Mouse (Mus musculus): Measurements from ENCODE around the gene Nav2. TPM values are rescaled to one million over a fixed set of nuclear protein-coding genes. Genes with fewer than 3 reads are reported as not detected.

Gene Nav2
- polyA plus RNA-seq, 1 experiment from 2014 or later: 36.1 TPM

DNA sequence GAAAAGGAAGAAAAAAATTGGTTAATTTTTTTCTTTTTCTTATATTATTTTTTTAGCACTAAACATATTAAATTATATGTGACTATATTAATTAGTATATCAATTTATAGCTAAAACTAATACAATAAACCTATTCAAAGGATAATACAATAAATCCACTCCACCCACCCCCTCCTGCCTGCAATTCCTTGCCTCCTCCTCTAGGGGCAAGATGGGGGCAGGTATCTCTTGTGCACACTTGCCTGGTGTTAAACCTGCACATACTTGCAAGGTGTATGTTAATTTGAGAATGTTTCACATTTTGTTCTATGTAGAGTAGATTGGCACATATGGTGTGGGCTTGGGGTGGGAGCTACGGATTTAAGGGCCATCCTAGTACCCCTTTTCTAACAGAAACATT, 711.6 kb downstream of the Nav2 start:
- ATAC-seq (ENCODE audit: low FRiP score) (no peak), DNase-seq (ENCODE audit: low spot score) (no peak)
- WGBS: 71% methylated on average over 1 of the region's 1 CpGs
- Histone ChIP-seq H3K36me3 (ENCODE audit: control insufficient read depth, insufficient read depth, low read length) (no peaks in the 10 kb centered on the region), H3K4me3 (ENCODE audit: low read depth, low read length) (no peak overlapping the region), H3K9ac (ENCODE audit: low read depth, low read length) (no peak overlapping the region), H3K27me3 (ENCODE audit: control insufficient read depth, insufficient read depth, low read length) (peaks cover 69% of the 10 kb centered on the region), H3K4me2 (replicated peaks; ENCODE audit: low read depth, low read length) (no peak overlapping the region), H3K27ac (ENCODE audit: low read depth, low read length) (no peak overlapping the region), H3K4me1 (replicated peaks; ENCODE audit: control insufficient read depth, insufficient read depth, low read length) (no peaks in the 10 kb centered on the region), H3K9me3 (ENCODE audit: control insufficient read depth, low read length) (no peaks in the 10 kb centered on the region)

DNA sequence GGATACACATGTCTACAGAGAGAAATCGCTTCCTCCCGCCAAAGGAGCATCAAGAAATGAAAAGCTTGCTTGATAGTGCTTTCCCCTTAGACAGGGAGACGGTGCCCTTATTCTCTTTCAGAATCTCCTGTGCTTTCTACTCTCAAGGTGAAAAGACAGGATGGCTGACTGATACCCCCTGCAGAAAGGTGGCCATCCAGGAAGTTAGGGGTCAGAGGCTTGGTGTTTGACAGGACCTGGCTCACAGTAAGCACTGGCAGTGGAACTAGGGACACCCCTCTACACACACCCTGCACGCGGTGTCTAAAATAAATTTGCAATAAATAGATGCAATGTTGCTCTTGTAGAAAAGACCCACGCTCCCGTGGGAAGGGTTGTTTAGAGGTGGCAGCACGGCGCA, 723.4 kb downstream of the Nav2 start:
- H3K27ac ChIP-seq (ENCODE audit: low read depth, low read length): no peak overlapping the region
- ATAC-seq (ENCODE audit: low FRiP score) (no peak), DNase-seq (ENCODE audit: low spot score) (no peak)
- H3K36me3 ChIP-seq (ENCODE audit: control insufficient read depth, insufficient read depth, low read length): no peaks in the 10 kb centered on the region
- H3K9me3 ChIP-seq (ENCODE audit: control insufficient read depth, low read length): no peaks in the 10 kb centered on the region
- H3K4me3 ChIP-seq (ENCODE audit: low read depth, low read length): peak overlapping the region; percentile 13; the same call in 1 of the 2 replicates
- H3K4me1 ChIP-seq (replicated peaks; ENCODE audit: control insufficient read depth, insufficient read depth, low read length): no peaks in the 10 kb centered on the region; the same call in 1 of the 2 replicates
- no peak overlapping the region for H3K9ac ChIP-seq (ENCODE audit: low read depth, low read length)
- peak overlapping the region; percentile 4; the same call in 1 of the 2 replicates for H3K4me2 ChIP-seq (replicated peaks; ENCODE audit: low read depth, low read length)
- peaks cover 92% of the 10 kb centered on the region for H3K27me3 ChIP-seq (ENCODE audit: control insufficient read depth, insufficient read depth, low read length)
- WGBS: 12% methylated on average over 9 of the region's 9 CpGs

DNA sequence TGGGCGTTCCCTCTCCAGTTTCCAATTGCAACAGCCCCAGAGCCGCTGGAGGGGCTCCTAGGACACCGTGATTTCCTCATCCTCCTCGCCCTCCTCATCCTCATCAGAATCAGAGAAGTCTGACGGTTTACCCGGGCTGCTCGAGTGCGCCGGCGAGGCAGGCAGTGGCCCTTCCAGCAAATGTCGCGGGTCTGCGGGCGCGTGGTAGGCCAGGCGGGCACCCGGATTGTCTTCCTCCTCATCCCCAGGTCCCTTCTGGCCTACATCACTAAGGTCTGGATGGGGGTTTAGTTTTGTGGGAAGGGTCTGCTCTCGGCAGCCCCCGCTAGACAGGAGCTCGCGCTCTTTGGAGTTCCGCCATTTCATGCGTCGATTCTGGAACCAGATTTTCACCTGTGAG, 723.9 kb downstream of the Nav2 start:
- DNase-seq (ENCODE audit: low spot score): peak; percentile 43
- H3K4me1 ChIP-seq (replicated peaks; ENCODE audit: control insufficient read depth, insufficient read depth, low read length): no peaks in the 10 kb centered on the region; the same call in 1 of the 2 replicates
- no peak overlapping the region for H3K27ac ChIP-seq (ENCODE audit: low read depth, low read length)
- no peaks in the 10 kb centered on the region for H3K36me3 ChIP-seq (ENCODE audit: control insufficient read depth, insufficient read depth, low read length)
- 2% methylated on average over 18 of the region's 24 CpGs for WGBS
- H3K9ac ChIP-seq (ENCODE audit: low read depth, low read length): no peak overlapping the region
- H3K27me3 ChIP-seq (ENCODE audit: control insufficient read depth, insufficient read depth, low read length): peaks cover 91% of the 10 kb centered on the region
- H3K4me3 ChIP-seq (ENCODE audit: low read depth, low read length): peak overlapping the region; percentile 13; the same call in 1 of the 2 replicates
- no peaks in the 10 kb centered on the region for H3K9me3 ChIP-seq (ENCODE audit: control insufficient read depth, low read length)
- no peak for ATAC-seq (ENCODE audit: low FRiP score)
- H3K4me2 ChIP-seq (replicated peaks; ENCODE audit: low read depth, low read length): peak overlapping the region; percentile 4; the same call in 1 of the 2 replicates

DNA sequence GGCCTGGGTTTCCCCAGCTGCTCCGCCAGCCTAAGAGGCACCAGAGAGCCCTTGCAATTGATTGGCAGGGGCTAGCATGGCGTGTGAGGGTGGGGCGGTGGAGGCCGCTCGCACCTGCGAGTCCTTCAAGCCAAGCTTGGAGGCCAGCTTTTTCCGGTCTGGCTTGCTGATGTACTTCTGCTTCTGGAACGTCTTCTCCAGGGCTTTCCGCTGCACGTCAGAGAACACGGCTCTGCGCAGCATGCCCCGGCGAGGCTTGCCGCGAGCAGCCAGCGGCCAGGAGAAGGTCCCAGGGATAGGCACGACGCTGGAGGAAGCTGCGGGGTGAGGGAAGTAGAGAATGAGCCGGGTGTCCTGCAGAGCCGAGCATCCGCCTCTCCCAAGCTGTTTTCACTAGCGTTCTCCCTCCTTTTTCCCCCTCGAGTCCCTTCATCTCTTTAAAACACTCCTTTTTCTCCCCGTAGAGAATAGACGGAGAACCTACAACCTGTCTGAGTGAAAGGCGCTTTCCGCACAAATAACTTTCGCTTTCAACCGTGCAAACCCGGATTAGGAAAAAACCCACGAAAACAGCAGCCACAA, 725.0 kb downstream of the Nav2 start:
- Histone ChIP-seq H3K9ac (ENCODE audit: low read depth, low read length) (peak overlapping the region; percentile 40; the same call in 1 of the 2 replicates), H3K4me1 (replicated peaks; ENCODE audit: control insufficient read depth, insufficient read depth, low read length) (no peaks in the 10 kb centered on the region; the same call in 1 of the 2 replicates), H3K36me3 (ENCODE audit: control insufficient read depth, insufficient read depth, low read length) (no peaks in the 10 kb centered on the region), H3K27ac (ENCODE audit: low read depth, low read length) (no peak overlapping the region), H3K4me3 (ENCODE audit: low read depth, low read length) (peak overlapping the region; percentile 25), H3K4me2 (replicated peaks; ENCODE audit: low read depth, low read length) (peak overlapping the region; percentile 29), H3K9me3 (ENCODE audit: control insufficient read depth, low read length) (no peaks in the 10 kb centered on the region), H3K27me3 (ENCODE audit: control insufficient read depth, insufficient read depth, low read length) (peaks cover 89% of the 10 kb centered on the region)
- DNase-seq (ENCODE audit: low spot score) (peak; percentile 67), ATAC-seq (ENCODE audit: low FRiP score) (0 out of 2 replicates have a peak, but pooled peaks have one; percentile 25)
- WGBS: 0% methylated on average over 33 of the region's 33 CpGs

DNA sequence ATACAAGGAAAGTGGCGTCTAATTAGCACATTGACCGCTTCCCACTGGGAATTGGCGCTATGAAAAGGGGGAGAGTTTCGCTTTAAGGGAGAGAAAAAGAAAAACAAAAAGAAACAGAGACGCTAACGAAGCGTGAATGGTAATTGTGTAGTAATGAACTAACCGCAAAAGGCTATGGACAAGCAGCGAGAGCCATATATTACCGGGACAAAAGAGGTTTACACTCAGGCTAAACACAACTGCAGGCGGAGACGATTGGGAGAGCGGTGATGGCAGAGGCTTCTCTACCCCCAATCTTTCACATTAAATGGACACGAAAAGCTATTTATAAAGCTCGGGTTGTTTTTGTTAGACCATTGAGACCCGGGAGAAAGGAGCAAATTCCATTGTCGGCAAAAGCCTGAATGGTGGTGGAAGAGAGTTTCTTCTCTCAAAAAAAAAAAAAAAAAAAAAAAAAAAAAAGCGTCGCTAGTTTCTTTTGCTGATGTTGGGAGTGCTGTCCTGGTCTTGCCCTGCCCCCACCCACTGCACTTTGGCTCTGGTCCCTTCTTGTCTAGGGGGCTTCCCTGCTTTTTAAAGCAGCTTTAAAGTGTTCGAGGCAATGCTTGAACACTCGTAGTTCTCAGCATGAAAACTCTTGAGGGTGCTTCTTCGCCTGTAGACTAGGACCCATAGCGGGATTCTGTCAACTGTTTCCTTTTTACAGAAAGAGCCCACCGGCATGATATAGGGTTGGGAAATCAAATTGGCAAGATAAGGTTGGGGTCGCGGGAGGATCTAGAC, 726.0 kb downstream of the Nav2 start:
- WGBS: 0% methylated on average over 26 of the region's 26 CpGs
- ATAC-seq (ENCODE audit: low FRiP score) (peak; percentile 33), DNase-seq (ENCODE audit: low spot score) (peak; percentile 65)
- H3K27ac ChIP-seq (ENCODE audit: low read depth, low read length): 0 out of 2 replicates have a peak overlapping the region, but pooled peaks have one; percentile 30
- H3K9me3 ChIP-seq (ENCODE audit: control insufficient read depth, low read length): no peaks in the 10 kb centered on the region
- H3K36me3 ChIP-seq (ENCODE audit: control insufficient read depth, insufficient read depth, low read length): no peaks in the 10 kb centered on the region
- peak overlapping the region; percentile 27; the same call in 1 of the 2 replicates for H3K9ac ChIP-seq (ENCODE audit: low read depth, low read length)
- H3K4me1 ChIP-seq (replicated peaks; ENCODE audit: control insufficient read depth, insufficient read depth, low read length): no peaks in the 10 kb centered on the region; the same call in 1 of the 2 replicates
- peak overlapping the region; percentile 25; the same call in 1 of the 2 replicates for H3K4me3 ChIP-seq (ENCODE audit: low read depth, low read length)
- H3K27me3 ChIP-seq (ENCODE audit: control insufficient read depth, insufficient read depth, low read length): peaks cover 90% of the 10 kb centered on the region
- H3K4me2 ChIP-seq (replicated peaks; ENCODE audit: low read depth, low read length): no peak overlapping the region

DNA sequence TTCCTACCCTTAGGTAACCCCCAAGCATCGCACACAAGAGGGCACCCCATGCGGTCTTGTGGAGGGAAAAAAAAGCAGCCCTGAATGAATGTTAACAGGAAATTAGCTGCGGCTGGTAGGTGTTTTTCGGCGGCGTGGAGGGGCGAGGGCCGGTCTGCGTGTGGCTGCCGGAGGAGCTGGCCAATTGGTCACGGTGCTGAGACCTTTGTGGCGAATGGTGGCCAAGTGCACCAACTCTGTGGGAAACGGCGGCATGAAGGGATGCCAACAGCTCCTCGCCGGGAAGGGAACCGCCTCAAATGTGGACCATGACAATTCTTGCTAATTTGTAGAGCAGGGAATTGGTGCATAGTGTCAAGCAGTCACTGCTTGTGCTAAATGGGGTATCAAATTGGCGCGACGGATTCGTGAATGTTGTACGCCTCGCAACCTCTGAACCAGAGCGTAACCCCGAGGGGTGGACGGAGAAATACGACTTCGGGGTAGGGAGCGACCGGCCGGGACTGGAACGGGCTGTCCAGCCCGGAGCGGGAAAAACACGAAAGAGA, 726.6 kb downstream of the Nav2 start:
- peak overlapping the region; percentile 27; the same call in 1 of the 2 replicates for H3K9ac ChIP-seq (ENCODE audit: low read depth, low read length)
- peaks cover 93% of the 10 kb centered on the region for H3K27me3 ChIP-seq (ENCODE audit: control insufficient read depth, insufficient read depth, low read length)
- no peaks in the 10 kb centered on the region for H3K36me3 ChIP-seq (ENCODE audit: control insufficient read depth, insufficient read depth, low read length)
- DNase-seq (ENCODE audit: low spot score): peak; percentile 69
- 0 out of 2 replicates have a peak overlapping the region, but pooled peaks have one; percentile 30 for H3K27ac ChIP-seq (ENCODE audit: low read depth, low read length)
- no peaks in the 10 kb centered on the region; the same call in 1 of the 2 replicates for H3K4me1 ChIP-seq (replicated peaks; ENCODE audit: control insufficient read depth, insufficient read depth, low read length)
- peak; percentile 48 for ATAC-seq (ENCODE audit: low FRiP score)
- H3K4me2 ChIP-seq (replicated peaks; ENCODE audit: low read depth, low read length): no peak overlapping the region
- under 1% methylated on average over 35 of the region's 35 CpGs for WGBS
- H3K9me3 ChIP-seq (ENCODE audit: control insufficient read depth, low read length): no peaks in the 10 kb centered on the region
- peak overlapping the region; percentile 19; the same call in 1 of the 2 replicates for H3K4me3 ChIP-seq (ENCODE audit: low read depth, low read length)

DNA sequence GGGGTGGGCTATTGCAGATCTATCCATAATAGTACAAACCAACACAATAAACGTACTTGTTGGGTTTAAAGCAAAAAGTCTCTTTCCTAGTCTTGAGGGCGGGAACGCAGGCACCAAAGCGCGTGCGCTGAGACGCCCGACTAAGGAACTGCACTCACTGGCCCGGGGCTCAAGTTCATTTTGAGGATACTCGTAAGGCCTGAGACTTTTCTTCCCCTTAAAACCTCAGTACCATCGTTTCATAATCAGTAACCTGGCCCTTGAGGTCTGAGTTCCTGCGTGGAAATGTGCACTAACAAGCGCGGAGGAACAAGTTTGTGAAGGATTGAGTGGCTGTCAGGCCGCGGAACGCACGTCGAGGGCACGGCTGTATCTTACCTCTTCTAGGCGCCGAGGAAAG, 727.5 kb downstream of the Nav2 start:
- Histone ChIP-seq H3K27ac (ENCODE audit: low read depth, low read length) (peak overlapping the region; percentile 39; the same call in 1 of the 2 replicates), H3K4me1 (replicated peaks; ENCODE audit: control insufficient read depth, insufficient read depth, low read length) (no peaks in the 10 kb centered on the region; the same call in 1 of the 2 replicates), H3K4me2 (replicated peaks; ENCODE audit: low read depth, low read length) (no peak overlapping the region), H3K9me3 (ENCODE audit: control insufficient read depth, low read length) (no peaks in the 10 kb centered on the region), H3K27me3 (ENCODE audit: control insufficient read depth, insufficient read depth, low read length) (peaks cover 93% of the 10 kb centered on the region), H3K36me3 (ENCODE audit: control insufficient read depth, insufficient read depth, low read length) (no peaks in the 10 kb centered on the region), H3K4me3 (ENCODE audit: low read depth, low read length) (peak overlapping the region; percentile 19), H3K9ac (ENCODE audit: low read depth, low read length) (peak overlapping the region; percentile 31; the same call in 1 of the 2 replicates)
- WGBS: 1% methylated on average over 22 of the region's 22 CpGs
- DNase-seq (ENCODE audit: low spot score) (peak; percentile 64), ATAC-seq (ENCODE audit: low FRiP score) (no peak)

DNA sequence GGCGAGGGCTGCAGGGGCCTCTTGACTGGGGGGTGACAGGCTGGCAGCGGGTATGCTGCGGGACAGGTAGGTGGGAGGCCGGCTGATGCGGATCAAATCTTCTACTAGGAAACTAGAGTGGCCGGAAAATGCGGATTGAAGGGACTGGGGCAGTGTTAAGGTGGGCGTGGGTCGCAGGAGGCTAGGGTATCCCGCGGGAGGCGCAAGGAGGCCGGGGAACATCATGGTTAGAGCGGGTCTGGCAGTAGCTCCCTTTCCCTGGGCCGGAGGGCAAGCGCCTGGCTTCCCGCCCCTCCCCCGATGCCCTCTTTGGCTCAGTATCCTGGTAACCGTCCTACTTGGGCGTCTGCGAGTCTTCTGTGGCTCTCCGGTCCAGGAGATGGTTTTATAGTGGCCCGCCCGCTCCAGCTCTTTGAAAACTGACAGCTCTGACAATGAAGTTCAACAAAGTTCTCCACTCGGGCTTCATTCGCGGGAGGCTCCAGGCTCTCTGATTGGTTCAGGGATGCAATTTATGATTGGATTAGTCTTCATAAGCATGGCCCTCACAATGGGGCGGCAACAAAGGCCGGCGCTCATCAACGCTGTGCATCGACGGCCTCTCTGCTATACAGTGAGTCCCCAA, 728.1 kb downstream of the Nav2 start, which contains the start of gene Dbx1:
Gene Dbx1 (minus strand): TSS at position 359 of the 625 bp plus-strand sequence.
- Histone ChIP-seq H3K9me3 (ENCODE audit: control insufficient read depth, low read length) (no peaks in the 10 kb centered on the region), H3K4me2 (replicated peaks; ENCODE audit: low read depth, low read length) (no peak within 1 kb of the TSS; the same call in 1 of the 2 replicates)

More for the DNA sequence above, 728.1 kb downstream of the Nav2 start, which contains the start of gene Dbx1:
- DNase-seq (ENCODE audit: low spot score) (peak; percentile 71), ATAC-seq (ENCODE audit: low FRiP score) (peak; percentile 57)
- Histone ChIP-seq H3K4me3 (ENCODE audit: low read depth, low read length) (peak within 1 kb of the TSS; percentile 19), H3K9ac (ENCODE audit: low read depth, low read length) (peak within 1 kb of the TSS; percentile 31; the same call in 1 of the 2 replicates), H3K4me1 (replicated peaks; ENCODE audit: control insufficient read depth, insufficient read depth, low read length) (no peaks in the 10 kb centered on the region; the same call in 1 of the 2 replicates), H3K36me3 (ENCODE audit: control insufficient read depth, insufficient read depth, low read length) (no peaks in the 10 kb centered on the region), H3K27ac (ENCODE audit: low read depth, low read length) (peak within 1 kb of the TSS; percentile 39; the same call in 1 of the 2 replicates), H3K27me3 (ENCODE audit: control insufficient read depth, insufficient read depth, low read length) (peaks cover 92% of the 10 kb centered on the region)
- under 1% methylated on average over 33 of the region's 33 CpGs for WGBS

All from hindbrain, embryonic 11.5 days (tissue).